Mouse (Mus musculus): ENCODE data around the gene Pmis2. TPM values are rescaled to one million over a fixed set of nuclear protein-coding genes. Genes with fewer than 3 reads are reported as not detected.
A peak's percentile ranks its signal among the peaks of the same experiment; 100 is the strongest.

The Pmis2 gene
- not detected in 2 replicates for polyA plus RNA-seq (2012; rRNA removed)

DNA sequence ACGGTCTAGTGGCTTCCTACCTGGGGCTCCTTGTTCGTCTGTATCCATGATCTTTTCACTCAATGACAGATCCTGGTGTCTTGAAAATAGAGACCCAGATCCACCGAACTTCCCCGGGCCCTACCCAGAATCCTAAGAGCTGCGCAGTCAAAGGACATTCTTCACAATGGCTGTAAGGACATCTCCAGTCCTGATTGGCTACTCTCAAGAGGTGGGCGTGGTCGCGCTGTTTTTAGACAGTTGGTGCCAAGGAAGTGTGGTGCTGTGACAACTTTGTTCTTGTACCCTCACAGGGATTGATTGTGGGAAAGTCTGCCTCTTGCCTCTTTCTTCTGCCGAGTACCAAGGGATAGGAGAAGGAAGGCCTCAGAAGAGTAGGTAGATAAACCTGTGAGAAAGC lies at the start of gene Pmis2:
Gene Pmis2 (minus strand): TSS at position 126 of the 400 bp plus-strand sequence.
- no peak for DNase-seq (ENCODE audit: low spot score)

DNA sequence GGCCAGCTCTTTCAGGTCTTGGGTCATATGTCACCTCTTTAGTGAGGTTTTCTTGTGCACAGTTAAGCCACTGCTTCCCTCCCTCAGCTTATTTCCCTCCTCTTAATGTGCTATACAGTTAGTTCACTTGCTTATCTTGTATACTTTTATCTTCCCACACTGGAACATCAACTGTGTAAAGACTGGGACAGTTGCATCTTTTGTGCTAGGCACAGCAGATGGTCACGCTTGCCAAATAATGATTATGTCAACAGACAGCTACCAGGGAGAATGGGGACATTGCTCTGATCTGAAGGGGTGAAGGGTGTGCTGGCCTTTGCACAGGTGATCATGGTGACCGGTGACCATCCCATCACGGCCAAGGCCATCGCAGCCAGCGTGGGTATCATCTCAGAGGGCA lies 48.3 kb upstream of the Pmis2 start:
- DNase-seq (ENCODE audit: low spot score): no peak

DNA sequence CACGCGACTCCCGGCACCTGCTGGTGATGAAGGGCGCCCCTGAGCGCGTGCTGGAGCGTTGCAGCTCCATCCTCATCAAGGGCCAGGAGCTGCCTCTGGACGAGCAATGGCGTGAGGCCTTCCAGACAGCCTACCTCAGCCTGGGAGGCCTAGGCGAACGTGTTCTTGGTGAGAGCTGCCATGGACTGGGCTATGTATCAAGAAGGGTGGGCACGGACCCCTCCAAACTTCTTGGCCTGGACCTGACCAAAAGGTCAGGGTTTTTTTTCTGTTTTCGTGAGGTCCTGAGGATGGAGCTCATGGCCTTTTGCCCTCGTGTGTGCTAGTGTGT lies 46.3 kb upstream of the Pmis2 start:
- DNase-seq (ENCODE audit: low spot score): no peak

DNA sequence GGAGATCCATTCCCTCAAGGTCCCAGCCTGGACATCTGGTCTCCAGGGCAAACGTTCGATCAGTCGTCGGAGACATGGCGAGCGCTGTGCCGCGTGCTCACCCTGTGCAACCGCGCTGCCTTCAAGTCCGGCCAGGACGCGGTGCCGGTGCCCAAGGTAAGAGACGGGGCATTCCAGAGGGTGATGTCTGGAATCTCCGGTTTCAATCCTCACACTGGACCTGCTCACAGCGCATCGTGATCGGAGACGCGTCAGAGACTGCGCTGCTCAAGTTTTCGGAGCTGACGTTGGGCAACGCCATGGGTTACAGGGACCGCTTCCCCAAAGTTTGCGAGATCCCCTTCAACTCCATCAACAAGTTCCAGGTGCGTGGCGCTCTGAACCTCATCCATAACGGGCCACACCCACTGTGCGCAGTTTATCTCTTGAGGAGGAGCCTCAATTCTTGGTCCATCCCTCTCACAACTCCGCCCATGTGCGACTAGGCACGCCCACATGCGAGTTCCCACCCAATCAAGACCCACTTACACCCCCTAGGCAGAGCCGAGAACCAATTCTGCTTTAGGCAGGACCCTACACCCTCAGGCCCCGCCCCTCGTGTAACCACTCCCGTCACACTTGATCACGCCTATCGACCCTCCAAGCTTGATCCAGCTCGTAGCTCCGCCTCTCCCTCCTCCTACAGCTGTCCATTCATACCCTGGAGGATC lies 45.8 kb upstream of the Pmis2 start:
- DNase-seq (ENCODE audit: low spot score): no peak

DNA sequence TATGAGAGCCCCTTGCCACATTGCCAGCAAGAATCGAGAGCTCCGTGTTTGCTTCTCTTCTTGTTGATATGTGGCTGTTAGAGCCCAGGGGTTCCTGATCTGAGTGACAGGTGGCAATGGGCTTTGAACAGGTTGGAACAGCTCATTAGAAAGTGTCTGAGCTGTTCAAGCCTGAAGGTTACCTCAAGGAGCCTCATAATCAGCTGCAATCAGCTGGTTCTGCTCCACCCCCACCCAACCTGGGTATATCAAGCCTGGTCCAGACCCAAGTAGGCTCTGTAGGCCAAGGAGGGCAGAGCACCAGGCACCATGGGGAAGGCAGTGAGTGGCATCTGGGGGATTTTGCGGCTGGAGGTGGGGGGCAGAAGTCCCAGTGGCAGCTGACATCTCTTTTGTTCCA lies 40.5 kb upstream of the Pmis2 start, which contains the start of gene Atp4a:
Gene Atp4a (plus strand): TSS at position 268 of the 400 bp plus-strand sequence.
- no peak for DNase-seq (ENCODE audit: low spot score)

DNA sequence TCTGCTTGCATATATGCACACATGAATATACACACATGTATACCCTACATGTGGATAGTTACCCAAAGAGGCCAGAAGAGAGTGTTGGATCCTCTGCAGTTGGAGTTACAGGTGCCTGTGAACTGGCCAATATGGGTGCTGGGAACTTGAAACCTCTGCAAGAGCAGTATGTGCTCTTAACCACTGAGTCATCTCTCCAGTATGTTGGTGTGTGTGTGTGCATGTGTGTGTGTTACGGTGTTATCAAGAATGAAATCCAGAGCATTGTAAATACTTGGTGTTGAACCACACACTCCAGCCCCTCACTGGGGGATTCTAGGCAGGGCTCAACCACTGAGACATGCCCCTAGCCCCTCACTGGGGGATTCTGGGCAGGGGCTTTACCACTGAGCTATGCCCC lies 36.0 kb upstream of the Pmis2 start:
- no peak for DNase-seq (ENCODE audit: low spot score)

DNA sequence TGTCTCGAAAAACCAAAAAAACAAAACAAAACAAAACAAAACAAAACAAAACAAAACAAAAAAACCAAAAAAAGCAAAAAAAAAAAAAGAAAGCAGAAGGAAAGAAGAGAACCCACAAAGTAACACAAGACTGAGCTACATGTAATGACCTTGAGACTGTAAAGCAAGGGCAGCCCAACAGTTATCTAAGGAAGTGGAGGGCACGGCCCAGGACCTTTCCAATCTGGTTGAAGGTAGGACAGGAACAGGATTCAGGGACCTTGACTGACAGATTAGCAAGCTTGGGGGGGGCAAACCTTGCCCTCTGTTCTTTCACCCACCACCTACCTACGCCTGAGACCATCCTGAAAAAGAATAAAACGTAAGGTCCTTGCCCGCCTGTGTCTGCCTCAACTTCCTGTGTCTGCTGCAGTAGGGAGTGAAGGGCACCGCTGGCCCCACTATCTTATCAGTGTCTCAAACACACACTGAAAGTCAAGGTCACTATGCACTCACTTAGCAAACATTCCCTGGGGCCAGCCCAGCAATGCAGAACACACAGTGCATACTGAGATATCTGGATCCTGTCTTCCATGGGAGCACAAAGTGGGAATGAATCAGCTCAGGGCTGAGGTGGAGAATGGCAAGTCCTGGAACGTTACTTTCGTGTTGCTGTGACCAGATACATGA lies 34.9 kb upstream of the Pmis2 start:
- DNase-seq (ENCODE audit: low spot score): no peak

DNA sequence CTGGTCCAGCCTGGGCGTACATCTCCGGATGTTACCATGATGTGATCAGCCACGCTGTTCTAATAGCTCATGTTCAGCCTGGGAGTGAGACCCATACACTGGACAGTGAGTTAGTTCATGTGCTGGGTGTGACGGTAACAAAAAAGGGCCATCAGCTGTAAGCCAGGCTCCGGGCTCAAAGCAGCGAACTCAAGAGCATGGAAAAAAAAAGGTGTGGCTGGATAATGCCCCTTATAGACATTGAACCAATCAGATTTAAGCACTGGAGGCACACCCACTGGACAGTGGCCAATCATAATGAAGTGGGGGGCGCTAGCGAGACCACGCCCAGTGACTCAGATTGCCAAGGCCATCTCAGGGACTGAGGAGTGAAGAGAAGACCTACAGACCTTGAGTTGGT lies 27.2 kb upstream of the Pmis2 start, which contains the start of gene 2200002J24Rik:
Gene 2200002J24Rik (plus strand): TSS at position 338 of the 400 bp plus-strand sequence.
- no peak for DNase-seq (ENCODE audit: low spot score)

DNA sequence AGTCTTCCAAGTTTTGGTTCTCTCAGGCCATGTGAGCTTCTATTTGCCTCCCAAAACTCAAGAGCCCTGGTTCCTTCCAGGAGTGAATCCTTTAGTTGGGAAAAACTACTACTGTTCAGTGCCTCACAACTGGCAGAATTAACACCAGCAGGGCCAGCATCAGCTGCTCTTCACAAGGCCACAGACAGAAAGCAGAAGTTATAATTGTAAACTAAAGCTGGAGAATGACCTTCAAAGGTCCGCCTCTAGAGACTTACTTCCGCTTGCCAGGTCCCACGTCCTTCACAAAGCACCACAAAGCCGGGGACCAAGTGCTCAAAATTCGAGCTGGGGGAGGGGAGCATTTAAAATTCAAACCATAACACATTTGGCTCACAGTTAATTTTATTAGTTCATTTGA lies 26.7 kb upstream of the Pmis2 start:
- no peak for DNase-seq (ENCODE audit: low spot score)

DNA sequence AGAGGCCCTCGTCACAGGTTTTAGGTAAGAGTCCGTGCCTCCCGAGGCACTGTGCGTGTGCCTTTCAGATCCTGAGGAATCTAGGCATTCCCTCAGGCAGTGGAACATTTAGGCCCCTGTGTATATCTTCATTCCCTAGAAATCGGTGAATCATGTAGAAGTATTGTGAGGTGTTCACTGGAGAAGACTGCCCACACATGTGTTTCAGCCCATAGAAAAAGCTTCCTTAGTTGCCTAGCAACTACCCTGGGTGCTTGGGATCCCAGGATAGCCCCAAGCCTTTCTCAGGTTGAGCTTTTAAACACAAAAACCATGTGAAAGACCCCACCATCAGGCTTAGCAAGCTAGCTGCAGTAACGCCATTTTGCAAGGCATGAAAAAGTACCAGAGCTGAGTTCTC lies 16.9 kb upstream of the Pmis2 start:
- DNase-seq (ENCODE audit: low spot score): no peak

DNA sequence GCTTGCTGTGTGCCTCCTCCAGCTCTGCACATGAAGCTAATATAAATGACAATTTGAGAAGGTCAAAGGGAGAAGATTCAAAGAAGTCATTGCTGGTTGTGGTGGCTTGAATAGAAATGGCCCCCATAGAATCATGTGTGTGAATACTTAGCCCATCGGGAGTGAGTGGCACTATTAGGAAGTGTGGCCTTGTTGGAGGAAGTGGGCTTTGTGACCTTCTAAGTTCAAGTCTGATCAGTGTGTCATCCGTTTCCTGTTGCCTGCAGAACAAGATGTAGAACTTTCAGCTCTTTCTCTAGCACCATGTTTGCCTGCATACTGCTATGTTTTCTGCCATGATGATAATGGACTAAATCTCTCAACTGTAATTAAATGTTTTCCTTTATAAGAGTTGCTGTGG lies 12.0 kb upstream of the Pmis2 start:
- no peak for DNase-seq (ENCODE audit: low spot score)

DNA sequence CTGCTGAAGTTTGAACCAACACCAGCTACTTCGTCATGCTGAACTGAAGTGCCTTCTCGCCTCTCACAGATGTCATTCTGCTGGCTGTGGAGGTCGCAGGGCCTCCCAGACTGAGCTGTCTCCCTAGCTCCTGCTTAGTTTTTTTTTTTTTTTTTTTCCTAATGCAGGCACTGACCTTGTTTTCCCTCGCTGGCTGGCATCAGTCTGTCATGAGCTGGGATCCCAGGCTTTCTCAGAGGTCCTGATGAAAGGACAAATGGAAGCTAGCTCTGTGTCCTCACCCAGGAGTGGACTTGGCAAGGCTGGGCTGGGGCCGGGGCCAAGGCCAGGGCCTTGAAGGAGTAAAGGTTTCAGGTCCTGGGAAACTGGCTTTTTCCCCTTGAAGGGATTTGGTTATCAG lies 10.5 kb upstream of the Pmis2 start:
- no peak for DNase-seq (ENCODE audit: low spot score)

DNA sequence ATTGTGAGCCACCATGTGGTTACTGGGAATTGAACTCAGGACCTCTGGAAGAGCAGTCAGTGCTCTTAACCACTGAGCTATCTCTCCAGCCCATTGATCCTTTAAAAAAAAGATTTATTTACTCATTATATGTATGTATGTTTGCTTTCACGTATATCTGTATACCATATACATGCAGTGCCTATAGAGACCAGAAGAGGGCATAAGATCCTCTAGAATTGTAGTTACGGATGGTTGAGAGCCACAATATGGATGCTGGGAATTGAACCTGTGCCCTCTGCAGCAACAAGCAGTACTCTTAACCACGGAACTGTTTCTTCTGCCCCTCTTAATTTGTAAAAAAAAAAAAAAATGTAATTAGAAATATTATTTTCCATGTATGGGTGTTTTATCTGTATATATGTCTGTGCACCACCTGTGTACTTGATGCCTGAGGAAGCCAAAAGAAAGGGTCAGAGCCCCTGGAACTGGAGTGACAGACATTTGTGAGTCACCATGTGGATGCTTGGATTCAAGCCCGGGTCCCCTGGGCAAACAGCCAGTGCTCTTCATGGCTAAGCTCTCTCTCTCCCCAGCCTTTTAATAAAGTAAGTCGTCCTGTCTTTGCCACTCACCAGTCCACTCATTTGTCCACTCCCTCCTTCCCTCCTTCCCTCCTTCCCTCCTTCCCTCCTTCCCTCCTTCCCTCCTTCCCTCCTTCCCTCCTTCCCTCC lies 7.0 kb upstream of the Pmis2 start:
- no peak for DNase-seq (ENCODE audit: low spot score)

DNA sequence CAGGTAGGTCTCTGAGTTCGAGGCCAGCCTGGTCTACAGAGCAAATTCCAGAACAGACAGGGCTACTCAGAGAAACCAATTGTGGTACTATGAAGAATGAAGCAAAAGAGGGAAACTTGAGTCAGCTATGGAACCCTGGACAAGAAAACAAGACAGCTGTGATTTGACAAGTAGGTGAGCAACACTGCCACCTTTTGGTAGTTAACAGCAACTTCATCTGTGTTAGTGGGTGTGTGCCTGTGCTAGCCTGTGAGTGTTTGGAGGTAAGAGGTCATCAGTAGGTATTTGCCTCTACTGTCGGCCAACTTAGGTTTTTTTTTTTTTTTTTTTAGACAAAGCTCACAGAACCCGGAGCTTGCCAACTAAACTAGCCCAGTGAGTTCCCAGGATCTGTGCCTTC lies 2.2 kb downstream of the Pmis2 start:
- no peak for DNase-seq (ENCODE audit: low spot score)

DNA sequence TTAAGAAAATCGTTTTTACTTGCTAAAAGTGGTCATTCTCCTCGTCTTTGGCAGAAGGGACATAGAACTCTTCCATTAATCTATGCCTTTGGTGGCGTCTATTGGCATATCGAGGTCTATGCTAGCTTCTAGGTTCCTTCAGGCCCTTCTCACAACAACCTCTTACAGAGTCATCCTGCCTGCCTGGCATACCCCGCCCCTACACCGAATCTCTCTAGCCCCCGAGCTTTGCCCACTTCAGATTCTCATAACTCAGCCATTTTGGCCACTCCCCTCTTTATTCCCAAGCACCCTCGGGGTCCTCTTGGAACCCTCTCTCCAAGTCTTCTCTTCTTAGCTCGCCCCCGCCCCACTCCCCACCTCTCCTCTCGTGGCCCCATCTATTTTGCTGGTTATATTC lies 6.1 kb downstream of the Pmis2 start:
- DNase-seq (ENCODE audit: low spot score): no peak

DNA sequence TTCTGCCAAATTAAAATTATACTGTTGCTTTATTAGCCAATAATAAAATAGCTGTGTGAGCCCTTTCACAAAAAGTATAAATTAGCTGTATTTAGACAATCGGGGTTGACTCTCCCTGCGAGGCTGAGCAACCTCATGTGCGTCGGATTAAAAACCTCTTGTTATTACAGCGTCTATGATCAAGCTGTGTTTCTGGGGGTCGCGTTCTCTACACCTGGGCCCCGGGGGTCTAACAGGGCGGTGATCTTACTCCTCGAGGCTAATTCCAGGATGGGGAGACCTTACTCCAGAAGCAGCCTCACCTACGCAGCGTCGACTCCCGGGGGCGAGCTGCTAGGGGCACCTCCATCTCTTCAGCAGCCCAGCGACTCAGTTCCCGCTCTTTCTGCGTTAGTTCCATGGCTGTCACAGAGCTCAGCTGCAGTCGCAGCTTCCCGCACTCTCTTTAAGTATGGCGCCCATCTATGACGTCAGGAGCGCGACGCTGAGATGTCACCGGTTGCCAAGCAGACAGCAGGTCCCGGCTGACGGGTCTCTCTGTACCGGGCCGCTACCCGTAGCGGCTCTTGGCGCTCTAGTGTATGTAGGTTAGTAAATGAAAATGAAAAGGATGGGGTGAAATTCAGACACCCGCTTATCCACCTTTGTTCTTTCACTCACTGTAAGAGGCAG lies 6.7 kb downstream of the Pmis2 start, which contains the start of gene Haus5:
Gene Haus5 (minus strand): TSS at position 466 of the 672 bp plus-strand sequence.
- DNase-seq (ENCODE audit: low spot score): peak; percentile 71

DNA sequence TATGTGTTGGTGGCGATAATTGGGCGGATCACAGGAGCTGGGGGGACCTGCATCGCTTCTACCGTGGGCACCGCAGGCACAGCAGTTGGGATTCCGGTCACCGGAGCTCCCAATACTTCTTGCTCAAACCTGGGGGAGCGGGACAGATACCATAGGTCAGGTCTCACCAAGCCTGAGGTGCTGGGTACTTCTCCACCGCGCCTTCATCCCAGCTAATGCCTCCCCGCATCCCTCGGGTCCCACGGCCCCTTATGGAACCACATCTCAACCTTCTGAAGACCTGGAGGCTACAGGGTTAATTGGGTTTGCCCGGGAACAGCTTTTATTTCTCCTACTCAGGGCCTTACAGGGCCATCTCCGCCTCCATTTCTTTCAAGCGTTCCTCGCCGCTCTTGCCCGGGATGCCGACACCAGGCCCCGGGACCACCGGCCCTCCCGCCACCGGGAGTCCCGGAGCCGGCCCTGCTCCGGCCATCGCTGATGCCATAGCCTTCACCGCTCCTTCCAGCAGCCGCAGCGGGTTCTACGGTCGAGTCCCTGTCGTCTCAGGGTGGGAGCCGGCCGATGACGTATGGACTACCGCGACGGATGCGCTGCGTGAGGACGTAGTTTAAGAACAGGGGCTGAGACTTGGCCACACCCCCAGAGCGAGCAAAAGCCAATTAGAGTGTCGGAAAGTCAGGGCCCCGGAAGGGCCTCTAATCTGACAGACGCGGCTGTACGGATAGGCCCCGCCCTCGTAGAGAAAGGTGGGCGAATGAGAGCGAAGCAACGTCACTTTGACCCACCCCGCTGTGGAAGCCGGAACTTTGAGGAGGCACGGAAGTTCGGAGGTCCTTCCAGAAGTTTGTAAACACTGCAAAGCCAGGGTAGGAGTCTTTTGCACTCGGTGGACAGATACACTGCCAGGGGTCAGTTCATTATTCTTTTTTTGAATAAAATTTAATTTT lies 21.5 kb downstream of the Pmis2 start, which contains the start of gene Rbm42:
Gene Rbm42 (minus strand): TSS at position 727 of the 950 bp plus-strand sequence.
- peak; percentile 92 for DNase-seq (ENCODE audit: low spot score)

DNA sequence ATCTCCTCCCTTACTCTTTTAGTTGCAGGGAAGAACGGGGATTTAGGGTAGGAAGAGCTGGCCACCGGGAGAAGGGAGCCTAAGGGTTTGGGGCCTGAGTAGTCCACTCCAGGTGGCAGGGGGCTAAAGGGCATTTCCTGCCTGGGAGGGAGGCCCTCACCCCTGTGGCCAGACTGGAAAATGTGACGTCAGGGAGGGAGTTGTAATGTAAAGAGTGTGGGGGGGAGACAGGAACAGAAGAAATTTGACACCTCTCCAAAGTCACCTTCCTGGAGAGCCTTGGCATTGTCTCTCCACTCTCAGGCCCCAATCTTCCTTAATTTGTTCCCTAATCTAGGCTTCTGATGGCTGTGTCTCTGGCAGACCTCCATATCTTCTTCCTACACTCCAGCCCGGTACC lies 32.3 kb downstream of the Pmis2 start:
- no peak for DNase-seq (ENCODE audit: low spot score)

DNA sequence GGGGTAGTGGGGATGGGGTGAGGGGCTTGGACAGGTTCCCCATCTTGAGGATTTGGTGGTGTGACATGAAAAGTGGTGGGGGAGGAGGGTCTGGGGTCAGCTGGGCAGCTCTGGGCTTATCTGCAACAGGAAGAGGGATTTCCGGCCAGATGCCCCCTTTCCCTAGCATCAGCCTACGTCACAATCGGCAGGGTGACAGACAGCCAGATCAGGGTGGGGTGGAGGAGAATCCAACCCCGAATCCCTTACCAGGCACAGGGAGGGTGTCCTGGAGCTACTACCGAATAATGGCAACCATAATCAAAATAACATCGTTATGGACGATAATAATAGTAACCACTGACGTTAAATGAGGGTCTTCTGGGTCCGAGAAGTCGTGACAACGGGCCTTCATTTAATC lies 35.0 kb downstream of the Pmis2 start:
- no peak for DNase-seq (ENCODE audit: low spot score)

DNA sequence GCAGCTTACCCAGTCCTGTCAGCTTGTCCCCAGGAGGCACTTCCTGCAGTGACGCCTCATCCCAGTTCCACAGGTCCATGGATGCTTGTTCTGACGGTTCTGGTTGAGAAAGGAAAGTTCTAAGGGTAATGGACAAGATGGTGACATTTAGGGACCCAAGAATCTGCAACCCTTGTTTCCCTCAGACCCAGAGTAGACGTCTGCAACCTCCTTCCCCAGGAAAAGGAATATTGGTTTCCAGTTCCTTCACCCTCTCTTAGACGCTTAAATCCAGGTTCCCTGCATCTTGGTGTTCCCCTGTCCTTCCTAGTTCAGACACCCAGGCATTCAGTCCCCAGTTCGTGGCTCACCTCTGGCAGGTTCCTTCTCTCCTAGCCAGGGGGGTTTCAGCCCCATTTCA lies 35.7 kb downstream of the Pmis2 start, which contains the start of gene Etv2:
Gene Etv2 (minus strand): TSS at position 101 of the 400 bp plus-strand sequence.
- DNase-seq (ENCODE audit: low spot score): no peak

DNA sequence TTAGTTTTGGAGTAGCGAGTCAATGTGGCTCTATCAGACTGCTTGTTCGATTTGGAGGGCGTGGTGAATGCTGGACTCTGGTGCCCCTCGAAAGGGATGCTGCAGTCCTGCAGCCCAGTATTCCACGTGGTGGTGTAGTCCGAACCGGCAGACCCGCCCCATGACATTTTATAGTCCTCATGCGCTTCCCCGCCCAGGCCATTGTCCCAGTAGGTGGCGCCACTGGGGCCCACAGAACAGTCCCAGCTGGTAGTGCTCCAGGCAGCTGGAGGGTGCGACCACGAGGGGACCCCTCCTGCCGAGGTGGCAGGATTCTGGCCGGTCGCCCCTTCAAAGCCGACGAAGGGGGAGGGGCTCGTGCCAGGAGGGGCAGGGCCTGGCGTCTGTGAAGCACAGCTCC lies 36.8 kb downstream of the Pmis2 start:
- no peak for DNase-seq (ENCODE audit: low spot score)

Measured in urinary bladder, adult 2 months (tissue).